Mouse (Mus musculus) kidney, postnatal 4 days (tissue): ENCODE measurements around the gene Kctd11.
"Not testable (repeated sequence)": the region's sequence is repeated elsewhere in the genome, so short reads cannot be mapped to it uniquely, and the experiment has no call there.

Source experiments
- DNase-seq, 2 experiments: peaks; one replicate each; pipeline ENCODE4 v3.0.0; 2021; ENCODE audit warnings: mixed read lengths in 2 of 2

The Kctd11 gene

GRCm38 (mm10) chr11:69881787-69882670 lies 823 bp upstream of the Kctd11 start:
- peak in 1 of 2 experiments; percentile 15 for DNase-seq

GRCm38 (mm10) chr11:69880506-69880852 lies 727 bp downstream of the Kctd11 start:
- DNase-seq, result peak; percentile 83 to 90

- DNase-seq, result peak in 1 of 2 experiments; percentile 28
Observed at GRCm38 (mm10) chr11:69879711-69880110, 1.5 kb downstream of the Kctd11 start.

GRCm38 (mm10) chr11:69878952-69879351 lies 2.3 kb downstream of the Kctd11 start:
- DNase-seq, result no peak

GRCm38 (mm10) chr11:69878399-69878798 lies 2.8 kb downstream of the Kctd11 start:
- no peak for DNase-seq

GRCm38 (mm10) chr11:69877878-69878277 lies 3.3 kb downstream of the Kctd11 start, which contains the start of gene Tmem95:
Tmem95 (minus strand) TSS chr11:69878018.
- no peak for DNase-seq

- peak; percentile 92 to 94 for DNase-seq
Observed at GRCm38 (mm10) chr11:69876867-69877266, 4.3 kb downstream of the Kctd11 start.

GRCm38 (mm10) chr11:69876186-69876585 lies 5.0 kb downstream of the Kctd11 start:
- peak; percentile 52 to 70 for DNase-seq

- DNase-seq, result no peak
Observed at GRCm38 (mm10) chr11:69872451-69872850, 8.8 kb downstream of the Kctd11 start.

- no peak for DNase-seq
Observed at GRCm38 (mm10) chr11:69871822-69872221, 9.4 kb downstream of the Kctd11 start.

- no peak for DNase-seq
Observed at GRCm38 (mm10) chr11:69870289-69871069, 10.7 kb downstream of the Kctd11 start.

- no peak for DNase-seq
Observed at GRCm38 (mm10) chr11:69867335-69867734, 13.9 kb downstream of the Kctd11 start.

GRCm38 (mm10) chr11:69865561-69865960 lies 15.6 kb downstream of the Kctd11 start:
- no peak for DNase-seq

- no peak for DNase-seq
Observed at GRCm38 (mm10) chr11:69864138-69864860, 16.9 kb downstream of the Kctd11 start.

- not testable (repeated sequence) for DNase-seq
Observed at GRCm38 (mm10) chr11:69863729-69864128, 17.5 kb downstream of the Kctd11 start.

- peak; percentile 51 to 70 for DNase-seq
Observed at GRCm38 (mm10) chr11:69858113-69858998, 22.9 kb downstream of the Kctd11 start, which contains the start of gene Tnk1. Tnk1 (minus strand) TSS chr11:69858730.

- peak; percentile 73 to 80 for DNase-seq
Observed at GRCm38 (mm10) chr11:69855347-69855746, 25.9 kb downstream of the Kctd11 start.

GRCm38 (mm10) chr11:69854680-69855079 lies 26.5 kb downstream of the Kctd11 start:
- no peak for DNase-seq

- no peak for DNase-seq
Observed at GRCm38 (mm10) chr11:69853994-69854393, 27.2 kb downstream of the Kctd11 start.

- DNase-seq, result no peak
Observed at GRCm38 (mm10) chr11:69850754-69851153, 30.5 kb downstream of the Kctd11 start.

GRCm38 (mm10) chr11:69849884-69850283 lies 31.3 kb downstream of the Kctd11 start:
- DNase-seq, result no peak

- DNase-seq, result no peak
Observed at GRCm38 (mm10) chr11:69849128-69849527, 32.1 kb downstream of the Kctd11 start.
